Mouse (Mus musculus) heart, embryonic 14.5 days (tissue): ENCODE results near the gene Iqca. TPM values are rescaled to one million over a fixed set of nuclear protein-coding genes. Genes with fewer than 3 reads are reported as not detected.

ENCODE experiments used
- ATAC-seq: fragments of 200-750 bp; cut with Nextera tagmentation; 2 replicates; pipeline ENCODE4 v1.8.0; 2017; ENCODE audit warnings: low read depth, moderate TSS enrichment; ENCODE audit not compliant: insufficient number of reproducible peaks, insufficient read depth, low FRiP score
- H3K27ac ChIP-seq, 2 experiments: fragments of 200-500 bp in 1 of 2; fragments of 300-500 bp in 1 of 2; sonication (generic) in 1 of 2; replicated peaks in 1 of 2; 2 replicates each; pipeline ENCODE4 v1.5.1; 2012 to 2014; ENCODE audit warnings: low read depth in 2 of 2, low read length in 2 of 2, control low read depth in 1 of 2, mild to moderate bottlenecking in 1 of 2, mixed read lengths in 1 of 2; ENCODE audit not compliant: control insufficient read depth in 1 of 2, insufficient read depth in 1 of 2
- H3K27me3 ChIP-seq: fragments of 300-500 bp; sonication (generic); 2 replicates; pipeline ENCODE4 v1.6.1; 2014; ENCODE audit warnings: mild to moderate bottlenecking, low read length, control low read depth; ENCODE audit not compliant: control insufficient read depth, insufficient read depth
- H3K36me3 ChIP-seq: fragments of 300-500 bp; sonication (generic); 2 replicates; pipeline ENCODE4 v1.6.1; 2014; ENCODE audit warnings: mild to moderate bottlenecking, control low read depth, low read length, mixed read lengths; ENCODE audit not compliant: control insufficient read depth, insufficient read depth
- H3K4me1 ChIP-seq, 2 experiments: fragments of 200-500 bp in 1 of 2; fragments of 300-500 bp in 1 of 2; sonication (generic) in 1 of 2; 2 replicates each; pipeline ENCODE4 v1.6.1; 2012 to 2014; ENCODE audit warnings: low read length in 2 of 2, control low read depth in 1 of 2, mixed read lengths in 1 of 2; ENCODE audit not compliant: control insufficient read depth in 2 of 2, insufficient read depth in 2 of 2
- H3K4me2 ChIP-seq: fragments of 300-500 bp; sonication (generic); 2 replicates; pipeline ENCODE4 v1.6.1; 2014; ENCODE audit warnings: mild to moderate bottlenecking, low read length
- H3K4me3 ChIP-seq, 2 experiments: fragments of 200-500 bp in 1 of 2; fragments of 300-500 bp in 1 of 2; sonication (generic) in 1 of 2; 2 replicates each; pipeline ENCODE4 v1.5.1; 2012 to 2014; ENCODE audit warnings: low read length in 2 of 2, mild to moderate bottlenecking in 2 of 2, control low read depth in 1 of 2, low read depth in 1 of 2, moderate library complexity in 1 of 2; ENCODE audit not compliant: control insufficient read depth in 1 of 2, insufficient read depth in 1 of 2
- H3K9ac ChIP-seq: fragments of 300-500 bp; sonication (generic); 2 replicates; pipeline ENCODE4 v1.6.1; 2014; ENCODE audit warnings: mild to moderate bottlenecking, low read length
- H3K9me3 ChIP-seq: fragments of 300-500 bp; sonication (generic); 2 replicates; pipeline ENCODE4 v1.6.1; 2016; ENCODE audit warnings: low read length, control low read depth; ENCODE audit not compliant: control insufficient read depth
- WGBS: fragments of 180-500 bp; shearing (Covaris S2); extraction: QIAGEN DNeasy Blood & Tissue Kit; methylation state at CpG from one replicate; pipeline ENCODE4 v1.1.7; 2014; 5-methylcytosine and 5-hydroxymethylcytosine counted together
- polyA plus RNA-seq: library from polyadenylated mRNA; unstranded; fragments of >200 nt; fragmentation: Nextera tagmentation; extraction: Ambion mirVana; gene quantifications from 2 replicates; pipeline ENCODE4 v1.2.1, GENCODE M21; 2014

Iqca gene
- polyA plus RNA-seq, 1 experiment from 2014 or later = not detected

DNA sequence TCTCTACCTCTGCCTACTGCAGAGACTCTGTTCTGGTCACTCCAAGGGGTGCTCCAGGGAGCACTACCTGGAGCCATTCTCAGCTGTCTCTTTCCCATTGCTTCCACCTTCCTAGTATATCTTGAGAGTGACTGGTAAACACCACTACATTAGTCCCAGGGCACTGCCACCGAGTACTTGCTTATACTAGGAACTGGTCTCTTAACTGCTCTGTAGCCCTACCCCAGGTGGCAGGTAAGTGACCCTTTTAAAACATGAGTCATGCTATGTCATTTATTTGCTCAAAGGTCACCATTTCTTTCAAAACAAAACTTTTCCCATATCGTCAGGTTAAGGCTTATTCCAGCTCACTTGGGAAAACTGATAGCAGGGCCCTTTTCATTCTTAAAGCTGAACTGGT is 40.5 kb downstream of the Iqca start:
- no peak overlapping the region for H3K4me2 ChIP-seq
- WGBS = 77% methylated on average over 2 of the region's 2 CpGs

DNA sequence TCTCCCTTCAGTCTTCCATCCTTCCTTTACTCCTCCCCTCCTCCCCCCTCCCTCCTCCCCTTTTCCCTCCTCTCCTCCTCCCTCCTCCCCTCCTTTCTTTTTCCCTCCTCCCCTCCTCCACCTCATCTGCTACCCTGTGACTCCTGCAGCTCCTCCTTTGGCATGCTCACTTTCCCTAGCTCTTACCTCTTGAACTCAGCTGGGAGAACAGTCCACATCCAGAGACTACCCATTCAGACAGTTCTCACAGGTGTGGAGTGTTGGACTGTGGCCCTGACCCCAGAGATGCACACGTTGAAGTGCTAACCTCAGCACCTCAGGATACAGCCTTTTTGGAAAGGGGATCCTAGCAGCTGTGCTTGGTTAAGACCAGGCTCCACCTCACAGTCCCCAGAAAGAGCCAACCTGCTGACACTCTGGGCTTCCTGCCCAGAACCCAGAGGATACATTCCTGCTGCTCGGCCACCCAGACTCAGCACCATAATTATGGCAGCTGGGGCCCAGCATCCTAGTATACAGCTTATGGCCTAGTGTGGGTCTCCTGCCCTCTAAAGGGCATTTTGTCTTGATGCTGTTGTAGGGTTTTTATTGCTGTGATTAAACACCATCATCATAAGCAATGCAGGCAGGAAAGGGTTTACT is 41.9 kb downstream of the Iqca start:
- WGBS = 47% methylated on average over 2 of the region's 2 CpGs
- H3K9ac ChIP-seq = no peak overlapping the region
- no peaks in the 10 kb centered on the region for H3K27me3 ChIP-seq
- H3K9me3 ChIP-seq = no peaks in the 10 kb centered on the region
- H3K36me3 ChIP-seq = no peaks in the 10 kb centered on the region
- H3K4me1 ChIP-seq = no peaks in the 10 kb centered on the region
- no peak overlapping the region for H3K4me2 ChIP-seq
- H3K4me3 ChIP-seq = no peak overlapping the region
- no peak for ATAC-seq
- no peak overlapping the region for H3K27ac ChIP-seq

More for the DNA sequence above, 40.5 kb downstream of the Iqca start:
- no peaks in the 10 kb centered on the region for H3K27me3 ChIP-seq
- no peaks in the 10 kb centered on the region for H3K4me1 ChIP-seq
- H3K9me3 ChIP-seq = no peaks in the 10 kb centered on the region
- H3K36me3 ChIP-seq = no peaks in the 10 kb centered on the region
- H3K27ac ChIP-seq = no peak overlapping the region
- no peak overlapping the region for H3K9ac ChIP-seq
- H3K4me3 ChIP-seq = no peak overlapping the region
- ATAC-seq = no peak

DNA sequence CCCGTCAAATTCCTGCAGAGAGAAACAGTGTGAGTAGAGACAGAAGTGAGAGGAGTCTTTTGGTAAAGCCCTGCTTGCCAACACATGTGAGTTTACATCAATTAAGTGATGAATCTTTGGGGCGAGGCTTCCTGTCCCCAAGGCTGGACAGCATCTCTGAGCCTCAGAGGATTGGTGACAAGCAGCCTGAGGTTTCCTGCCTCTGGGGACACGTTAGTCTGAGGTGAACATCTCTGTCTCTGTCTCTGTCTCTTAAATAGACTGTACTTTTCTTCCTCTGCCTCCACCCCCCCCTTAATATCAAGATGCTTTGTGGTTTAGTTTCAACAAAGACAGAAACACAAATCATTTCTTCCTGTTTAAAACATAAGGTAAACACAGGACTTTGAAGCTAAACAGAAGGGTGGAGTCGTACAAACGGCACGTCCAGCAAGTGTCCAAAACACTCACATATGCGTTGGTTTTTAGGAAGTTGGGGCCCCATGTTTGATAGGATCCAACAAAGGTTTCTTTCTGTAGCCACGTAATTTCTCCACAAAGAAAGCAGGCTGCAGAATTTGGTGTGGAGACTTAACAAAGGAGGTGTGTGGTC is 49.2 kb downstream of the Iqca start:
- 66% methylated on average over 8 of the region's 8 CpGs for WGBS
- ATAC-seq = no peak
- Histone ChIP-seq H3K27ac (no peak overlapping the region), H3K9ac (no peak overlapping the region), H3K4me2 (no peak overlapping the region), H3K36me3 (no peaks in the 10 kb centered on the region), H3K4me1 (peaks cover 0 to 2% of the 10 kb centered on the region in 2 experiments; a peak in 1 of 4 replicates), H3K27me3 (no peaks in the 10 kb centered on the region), H3K9me3 (no peaks in the 10 kb centered on the region), H3K4me3 (no peak overlapping the region)

DNA sequence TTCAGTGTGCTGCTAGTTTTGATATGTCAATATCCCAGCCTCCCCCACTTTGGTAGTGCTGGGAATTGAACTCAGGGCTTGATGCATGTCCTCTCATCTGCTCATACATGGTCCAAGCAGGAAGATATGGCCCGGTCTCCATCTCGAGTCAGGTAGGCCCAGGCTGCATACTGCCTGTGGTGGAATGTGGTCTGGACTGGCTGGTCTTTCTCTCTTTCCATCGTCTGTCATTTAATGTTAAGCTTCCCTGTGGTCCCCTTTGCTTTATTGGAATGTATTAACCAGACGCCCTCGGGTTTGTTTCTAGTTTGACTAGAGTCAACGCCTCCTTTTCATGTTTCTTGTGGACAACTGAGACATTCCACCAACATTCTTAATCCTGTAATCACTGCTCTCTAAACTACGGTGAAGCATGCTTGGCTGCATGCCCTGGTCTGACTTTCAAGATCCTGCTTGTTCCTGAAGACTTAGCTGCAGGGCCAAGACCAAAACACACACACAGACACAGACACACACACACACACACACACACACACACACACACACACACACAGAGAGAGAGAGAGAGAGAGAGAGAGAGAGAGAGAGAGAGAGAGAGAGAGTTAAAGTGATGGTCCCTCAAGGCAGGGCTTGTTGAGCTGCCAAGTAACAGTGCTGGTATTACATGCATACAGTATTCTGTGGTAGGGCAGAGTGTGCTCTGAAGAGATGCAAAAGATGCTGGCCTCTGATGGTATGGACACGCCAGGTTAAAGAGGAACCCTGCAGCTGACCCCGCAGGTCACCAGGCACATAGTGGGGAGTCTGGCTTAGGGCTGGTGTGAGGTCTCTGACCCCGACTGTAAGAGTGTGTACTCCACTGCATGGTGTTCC is 52.6 kb downstream of the Iqca start:
- no peaks in the 10 kb centered on the region for H3K36me3 ChIP-seq
- no peak overlapping the region for H3K9ac ChIP-seq
- 64% methylated on average over 10 of the region's 10 CpGs for WGBS
- H3K27ac ChIP-seq = no peak overlapping the region
- H3K4me1 ChIP-seq = peaks cover 0 to 2% of the 10 kb centered on the region in 2 experiments; a peak in 1 of 4 replicates
- no peak overlapping the region for H3K4me3 ChIP-seq
- H3K9me3 ChIP-seq = no peaks in the 10 kb centered on the region
- no peak for ATAC-seq
- no peaks in the 10 kb centered on the region for H3K27me3 ChIP-seq
- no peak overlapping the region for H3K4me2 ChIP-seq

DNA sequence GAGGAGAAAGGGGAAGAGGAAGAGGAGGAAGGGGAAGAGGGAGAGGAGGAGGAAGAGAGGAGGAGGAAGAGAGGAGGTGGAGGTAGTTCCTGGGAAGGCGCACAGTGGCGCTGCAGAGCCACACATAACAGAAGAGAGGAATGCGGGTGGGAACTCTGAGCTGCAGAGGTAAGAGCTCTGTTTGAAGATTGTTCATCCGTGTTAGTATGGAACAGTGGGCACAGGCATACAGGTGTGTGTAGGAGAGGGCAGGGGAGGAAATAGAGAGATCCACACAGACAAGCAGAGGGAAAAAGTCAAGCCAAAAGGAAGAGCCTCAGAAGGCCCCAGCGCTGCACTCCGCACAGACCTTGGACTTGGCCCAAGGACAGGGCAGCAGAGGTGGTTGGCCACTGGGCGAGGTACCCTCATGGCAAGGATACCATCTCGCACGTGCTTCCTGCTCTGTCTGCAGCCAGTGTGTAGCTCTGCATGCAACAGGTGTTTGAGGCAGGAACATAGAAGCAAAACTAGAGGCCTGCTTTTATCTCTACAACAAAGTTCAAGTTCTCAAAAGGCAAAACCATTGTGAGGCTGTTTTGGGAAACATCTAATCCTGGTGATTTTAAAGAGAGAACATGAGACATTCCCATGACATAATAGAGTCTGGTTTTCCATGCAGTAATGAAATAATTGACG is 60.2 kb downstream of the Iqca start:
- no peak for ATAC-seq
- H3K4me3 ChIP-seq = no peak overlapping the region
- no peak overlapping the region for H3K4me2 ChIP-seq
- 74% methylated on average over 10 of the region's 10 CpGs for WGBS
- no peaks in the 10 kb centered on the region for H3K27me3 ChIP-seq
- no peaks in the 10 kb centered on the region for H3K4me1 ChIP-seq
- no peaks in the 10 kb centered on the region for H3K36me3 ChIP-seq
- H3K9ac ChIP-seq = no peak overlapping the region
- H3K27ac ChIP-seq = no peak overlapping the region
- H3K9me3 ChIP-seq = peaks cover 3% of the 10 kb centered on the region; the same call in 1 of the 2 replicates

DNA sequence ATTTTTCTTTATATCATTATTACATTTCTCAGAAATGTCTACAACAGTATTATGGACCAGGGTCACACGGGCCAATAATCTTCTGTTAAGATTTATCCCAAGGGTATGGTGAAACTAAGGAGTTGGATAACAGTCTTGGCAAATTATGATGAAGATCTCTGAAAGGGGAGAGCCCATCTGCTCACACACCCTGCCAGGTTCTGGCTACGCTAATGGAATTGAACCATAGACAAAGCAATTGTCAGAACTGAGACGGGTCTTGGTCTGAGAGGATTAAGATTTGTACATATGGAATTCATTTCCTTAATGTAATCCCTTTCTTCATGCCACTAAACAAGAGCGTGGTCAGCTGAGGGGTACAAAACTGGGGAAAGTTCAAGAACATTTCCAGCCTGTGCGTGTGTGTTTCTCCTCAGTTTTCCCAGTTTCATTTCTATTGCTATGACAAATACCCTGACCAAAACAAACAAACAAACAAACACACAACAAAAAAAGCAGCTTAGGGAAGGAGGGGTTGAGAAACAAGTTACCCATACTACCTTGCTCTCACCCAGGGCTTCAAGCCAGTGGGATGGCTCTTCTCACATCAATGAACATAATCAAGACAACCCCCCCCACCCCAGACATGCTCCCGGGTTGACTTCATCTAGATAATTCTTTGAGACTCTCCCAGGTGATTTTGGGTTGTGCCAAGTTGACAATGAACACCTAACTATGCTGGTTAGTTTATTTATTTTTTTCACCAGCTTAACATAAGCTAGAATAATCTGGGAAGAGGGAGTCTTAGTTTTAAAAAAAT is 64.8 kb downstream of the Iqca start:
- H3K9me3 ChIP-seq = peaks cover 3% of the 10 kb centered on the region; the same call in 1 of the 2 replicates
- no peak overlapping the region for H3K27ac ChIP-seq
- H3K4me2 ChIP-seq = no peak overlapping the region
- WGBS = 79% methylated on average over 6 of the region's 6 CpGs
- no peaks in the 10 kb centered on the region for H3K27me3 ChIP-seq
- no peak for ATAC-seq
- H3K36me3 ChIP-seq = no peaks in the 10 kb centered on the region
- no peak overlapping the region for H3K4me3 ChIP-seq
- H3K9ac ChIP-seq = no peak overlapping the region
- peaks cover 0 to 2% of the 10 kb centered on the region in 2 experiments; a peak in 1 of 4 replicates for H3K4me1 ChIP-seq

DNA sequence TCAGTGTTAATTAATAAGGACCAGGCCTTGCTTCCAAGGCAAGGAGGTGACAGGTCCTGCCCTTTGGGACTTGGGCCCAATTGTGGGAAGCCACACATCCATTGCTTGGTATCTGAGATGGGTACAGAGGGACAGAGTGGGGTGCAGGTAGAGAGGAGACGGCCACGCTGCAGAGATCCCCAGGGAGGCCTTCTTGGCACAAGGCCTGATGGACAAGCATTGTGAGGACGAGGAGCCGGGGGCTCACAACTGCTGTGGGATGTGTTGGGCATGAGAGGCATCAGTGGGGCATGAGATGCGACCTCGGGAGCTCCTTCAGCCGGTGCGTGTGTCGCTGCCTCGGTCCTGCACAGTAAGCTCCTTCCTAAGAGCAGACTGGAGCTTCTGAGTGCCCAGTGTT is 66.7 kb downstream of the Iqca start:
- no peak for ATAC-seq
- H3K27me3 ChIP-seq = no peaks in the 10 kb centered on the region
- H3K4me1 ChIP-seq = peaks cover 0 to 2% of the 10 kb centered on the region in 2 experiments; a peak in 1 of 4 replicates
- H3K36me3 ChIP-seq = no peaks in the 10 kb centered on the region
- H3K9me3 ChIP-seq = no peaks in the 10 kb centered on the region
- H3K9ac ChIP-seq = no peak overlapping the region
- no peak overlapping the region for H3K4me2 ChIP-seq
- no peak overlapping the region for H3K27ac ChIP-seq
- 83% methylated on average over 10 of the region's 10 CpGs for WGBS
- no peak overlapping the region for H3K4me3 ChIP-seq
